Mouse (Mus musculus) gastrocnemius, postnatal 36 days (tissue): ENCODE results near the gene Gm11114. TPM values are rescaled to one million over a fixed set of nuclear protein-coding genes. Genes with fewer than 3 reads are reported as not detected.
A peak's percentile ranks its signal among the peaks of the same experiment; 100 is the strongest.

Experiments used
- DNase-seq, 2 experiments: peaks; one replicate each; pipeline ENCODE4 v3.0.0; 2022
- intact Hi-C: fragments of 180-260 bp; cut with DNase I; formaldehyde crosslinking; loops from one replicate; pipeline ENCODE4 v1.15.1; 2025
- long read RNA-seq, 2 experiments: library from polyadenylated mRNA; stranded (forward); transcript quantifications; one replicate each; pipeline ENCODE4 v2.0.0; 2021
- total RNA-seq, 2 experiments: library from RNA; stranded (reverse); gene quantifications; 2 replicates each; pipeline ENCODE4 v1.2.3; 2021

Gene Gm11114
- not detected for total RNA-seq
- long read RNA-seq, experiment 1 = 0 reads
- long read RNA-seq, experiment 2 = 0 reads

DNA sequence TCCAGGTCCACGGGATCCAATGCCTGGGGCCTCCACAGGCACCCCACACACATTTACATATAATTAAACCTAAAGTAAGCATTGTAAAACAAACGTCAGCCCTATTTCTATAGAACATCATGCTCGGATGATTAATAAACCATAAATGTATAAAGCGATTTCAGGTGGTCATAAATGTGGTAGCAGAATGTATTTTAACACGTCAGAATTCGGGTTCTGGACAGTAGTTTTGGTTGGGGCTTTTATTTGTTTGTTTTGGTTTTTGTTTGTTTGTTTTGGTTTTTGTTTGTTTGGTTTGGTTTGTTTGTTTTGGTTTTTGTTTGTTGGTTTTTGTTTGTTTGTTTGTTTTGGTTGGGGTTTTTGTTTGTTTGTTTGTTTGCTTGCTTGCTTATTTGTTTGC, at the start of gene Gm11114:
Gm11114 (plus strand) TSS at position 301 of the 400 bp plus-strand sequence.
- intact Hi-C loops = no loop called here
- DNase-seq = no peak

DNA sequence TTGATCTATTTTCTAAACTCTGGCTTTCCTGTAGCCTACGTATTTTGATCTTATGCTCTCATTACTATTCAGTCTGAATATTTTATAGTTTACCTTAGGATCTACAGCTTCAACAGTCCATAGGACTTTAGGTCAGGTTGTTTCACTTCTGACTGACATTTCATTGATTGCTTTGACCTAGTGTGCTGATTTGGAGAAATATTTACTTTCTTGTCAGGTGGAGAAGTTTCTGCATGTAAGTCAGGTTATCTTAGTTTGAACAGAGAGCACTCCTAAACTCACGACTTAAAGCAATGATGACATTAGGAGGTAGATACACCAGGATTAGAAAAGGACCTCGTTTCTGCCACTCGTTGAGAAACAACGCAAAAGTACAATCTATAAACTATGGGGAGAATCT, 45.7 kb upstream of the Gm11114 start:
- intact Hi-C loops = no loop called here
- DNase-seq = no peak

- DNase-seq = no peak
- intact Hi-C loops = no loop called here
Observed at GRCm38 (mm10) chr9:85274114-85274513, 38.5 kb upstream of the Gm11114 start.

DNA sequence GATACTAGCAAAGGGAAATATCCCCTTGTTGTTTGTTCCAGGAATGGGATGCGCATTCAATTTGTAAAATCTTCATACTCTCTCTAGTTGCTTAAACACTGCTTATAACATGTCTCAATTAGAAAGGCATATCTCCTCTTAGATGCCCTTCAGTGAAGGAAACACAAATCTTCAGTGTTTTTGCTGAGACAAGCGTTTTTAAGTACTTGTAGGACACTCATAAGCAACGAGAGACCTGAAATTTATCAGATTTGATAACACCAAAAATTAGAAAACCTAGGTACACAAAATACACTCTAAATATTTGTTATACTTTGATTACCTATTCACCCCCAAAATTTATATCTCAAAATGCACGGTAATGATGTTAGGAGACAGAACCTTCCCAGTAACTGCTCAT, 9.7 kb upstream of the Gm11114 start:
- intact Hi-C loops = no loop called here
- DNase-seq = no peak

DNA sequence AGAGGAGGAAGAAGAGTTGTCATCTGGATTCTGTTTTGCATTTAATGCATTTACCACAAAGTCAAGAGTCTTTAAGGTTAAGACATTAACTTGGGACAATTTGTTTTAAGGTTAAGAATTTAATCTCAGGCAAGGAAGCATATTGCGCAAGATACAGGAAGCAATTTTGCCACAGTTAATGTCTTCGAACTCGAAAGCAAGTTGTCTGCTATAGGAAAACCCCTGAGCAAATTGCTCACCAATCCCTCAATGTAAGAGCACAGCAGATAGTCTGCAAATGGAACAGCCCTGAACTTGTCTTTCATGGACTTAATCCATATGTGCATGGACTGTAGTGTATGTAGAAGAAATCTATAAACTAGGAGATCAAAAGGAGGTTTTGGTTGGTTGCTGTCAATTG, 9.2 kb upstream of the Gm11114 start:
- DNase-seq = no peak
- intact Hi-C loops = no loop called here

DNA sequence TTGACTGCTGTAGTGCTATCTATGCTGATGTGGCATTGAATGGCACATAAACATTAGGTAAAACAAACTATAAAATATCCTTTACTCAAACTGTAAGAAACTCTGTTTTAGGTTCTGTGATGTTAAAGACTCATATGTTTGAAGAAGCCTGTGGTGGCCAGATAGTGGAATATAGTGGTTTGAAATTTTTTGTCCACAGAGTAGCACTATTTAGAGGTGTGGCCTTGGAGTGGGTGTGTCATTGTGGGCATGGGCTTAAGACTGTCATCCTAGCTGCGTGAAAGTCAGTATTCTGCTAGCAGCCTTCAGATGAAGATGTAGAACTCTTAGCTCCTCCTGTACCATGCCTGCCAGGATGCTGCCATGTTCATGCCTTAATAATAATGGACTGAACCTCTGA, 3.5 kb downstream of the Gm11114 start:
- intact Hi-C loops = no loop called here
- DNase-seq = no peak

DNA sequence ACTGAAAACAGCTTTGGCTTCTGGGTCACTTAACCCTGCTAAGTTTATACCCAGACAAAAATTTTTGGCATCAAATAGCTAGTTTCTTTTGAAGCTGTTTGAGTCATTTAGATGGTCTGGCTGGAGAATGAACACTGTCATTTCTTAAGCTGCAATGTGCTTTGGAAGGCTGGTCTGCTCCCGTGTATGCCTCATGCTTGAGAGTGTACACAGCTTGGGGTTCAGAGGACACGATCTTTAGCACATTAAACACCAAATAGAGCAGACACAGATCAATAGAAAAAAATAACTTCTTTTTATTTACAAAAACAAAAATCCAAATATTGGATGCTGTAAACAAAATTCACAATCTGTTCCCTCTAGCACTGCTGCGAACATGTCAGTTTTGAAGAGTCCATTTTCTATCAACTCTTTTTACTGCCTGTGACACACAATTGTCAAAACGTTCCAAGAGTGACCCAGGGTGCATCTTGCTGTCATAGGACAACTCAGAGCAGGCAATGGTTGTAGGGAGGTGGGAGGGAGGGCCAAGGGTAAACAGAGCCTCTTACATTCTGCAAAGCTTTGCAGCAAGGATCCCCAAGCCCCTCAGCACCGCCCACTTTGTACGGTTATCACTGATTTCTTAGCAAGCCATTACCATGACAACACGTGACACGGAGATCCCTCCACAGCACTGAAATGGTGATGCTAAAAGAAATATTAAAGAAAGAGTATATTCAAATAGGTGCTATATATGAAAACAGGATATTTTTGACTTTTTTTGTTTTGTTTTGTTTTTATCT, 7.8 kb downstream of the Gm11114 start:
- DNase-seq = no peak
- intact Hi-C loops = loop anchor here (10.0 kb wide), 1 partner anchor 856 kb away; no protein-coding TSS in a partner anchor

- intact Hi-C loops = loop anchor here (10.0 kb wide), 1 partner anchor 860 kb away; no protein-coding TSS in a partner anchor
- DNase-seq = no peak
Observed at GRCm38 (mm10) chr9:85324158-85324875, 11.7 kb downstream of the Gm11114 start.

DNA sequence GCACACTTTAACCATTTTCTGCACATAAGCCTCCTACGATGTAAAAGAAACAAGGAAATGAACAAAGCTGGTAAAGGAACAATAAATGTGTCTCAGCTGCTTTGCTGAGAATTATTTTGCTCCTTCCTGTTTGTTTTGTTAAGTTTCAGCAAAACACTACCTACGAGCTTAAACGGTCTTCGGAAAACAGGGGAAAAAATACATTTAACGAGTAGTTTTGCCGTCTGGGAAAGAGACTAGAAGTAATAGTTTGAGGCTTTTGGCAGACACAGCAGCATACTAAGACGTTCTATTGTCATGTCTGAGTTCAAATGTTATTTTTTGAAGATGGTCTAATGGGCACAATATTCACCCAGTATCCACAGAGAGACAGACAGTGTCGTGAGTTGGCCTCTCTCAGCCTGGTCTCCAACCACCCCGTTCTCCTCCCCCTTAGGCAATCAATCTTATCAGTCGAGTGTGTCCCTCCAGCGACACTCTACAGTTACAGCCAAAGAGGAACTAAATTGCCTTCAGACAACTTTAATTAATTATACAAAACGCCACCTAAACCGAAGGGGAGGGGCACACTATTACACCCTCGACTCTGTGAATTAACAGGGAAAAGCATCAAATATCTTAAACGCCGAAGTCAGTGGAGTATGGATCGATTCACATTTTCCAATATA, 12.8 kb downstream of the Gm11114 start:
- intact Hi-C loops = loop anchor here (10.0 kb wide), 1 partner anchor 861 kb away; no protein-coding TSS in a partner anchor
- no peak for DNase-seq

DNA sequence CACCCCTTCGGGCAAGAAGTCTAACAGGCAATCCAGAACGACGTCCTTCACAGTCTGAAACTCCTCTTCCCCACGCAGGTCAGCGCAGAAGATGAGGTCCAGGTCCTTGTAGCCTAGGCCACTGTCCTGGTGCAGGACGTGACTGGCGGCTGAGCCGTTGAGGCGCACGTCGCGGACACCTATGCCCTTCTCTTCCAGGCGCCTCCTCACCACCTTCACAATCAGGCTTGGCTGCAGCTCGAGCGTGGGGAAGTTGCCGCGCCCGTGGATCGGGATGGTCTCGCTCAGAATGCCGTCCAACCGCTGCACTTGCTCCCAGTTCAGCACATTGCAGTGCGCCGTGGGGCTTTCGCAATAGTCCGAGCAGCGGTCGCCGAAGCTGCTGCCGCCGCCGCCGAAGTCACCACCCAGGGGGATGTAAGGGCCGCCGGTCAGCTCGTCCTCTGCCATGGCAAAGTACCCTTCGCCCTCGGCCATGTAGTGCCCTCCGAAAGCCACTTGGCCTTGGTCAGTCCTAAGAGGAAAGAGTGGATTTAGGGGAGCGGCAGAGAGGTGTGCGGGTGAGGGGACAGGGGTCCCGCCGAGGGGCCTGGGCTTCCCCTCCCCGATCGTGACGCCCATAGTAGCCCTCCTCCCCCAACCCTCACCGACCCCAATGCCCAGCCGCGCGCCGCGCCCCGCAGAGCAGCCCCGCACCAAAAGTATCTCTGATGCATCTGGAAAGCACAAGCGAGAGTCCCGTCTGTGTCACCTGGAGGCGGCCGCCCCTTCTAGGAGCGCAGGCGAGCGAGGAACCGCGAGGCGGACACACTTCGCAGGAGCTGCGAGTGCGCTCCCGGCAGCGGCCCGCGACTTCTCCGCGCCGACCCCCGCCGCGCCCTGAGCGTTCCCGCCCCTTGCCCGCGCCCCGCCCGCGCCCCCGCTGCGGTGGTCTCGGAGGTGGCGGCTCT, 14.0 kb downstream of the Gm11114 start:
- peak; percentile 28 to 41 for DNase-seq
- intact Hi-C loops = loop anchor here (10.0 kb wide), 1 partner anchor 862 kb away; no protein-coding TSS in a partner anchor

DNA sequence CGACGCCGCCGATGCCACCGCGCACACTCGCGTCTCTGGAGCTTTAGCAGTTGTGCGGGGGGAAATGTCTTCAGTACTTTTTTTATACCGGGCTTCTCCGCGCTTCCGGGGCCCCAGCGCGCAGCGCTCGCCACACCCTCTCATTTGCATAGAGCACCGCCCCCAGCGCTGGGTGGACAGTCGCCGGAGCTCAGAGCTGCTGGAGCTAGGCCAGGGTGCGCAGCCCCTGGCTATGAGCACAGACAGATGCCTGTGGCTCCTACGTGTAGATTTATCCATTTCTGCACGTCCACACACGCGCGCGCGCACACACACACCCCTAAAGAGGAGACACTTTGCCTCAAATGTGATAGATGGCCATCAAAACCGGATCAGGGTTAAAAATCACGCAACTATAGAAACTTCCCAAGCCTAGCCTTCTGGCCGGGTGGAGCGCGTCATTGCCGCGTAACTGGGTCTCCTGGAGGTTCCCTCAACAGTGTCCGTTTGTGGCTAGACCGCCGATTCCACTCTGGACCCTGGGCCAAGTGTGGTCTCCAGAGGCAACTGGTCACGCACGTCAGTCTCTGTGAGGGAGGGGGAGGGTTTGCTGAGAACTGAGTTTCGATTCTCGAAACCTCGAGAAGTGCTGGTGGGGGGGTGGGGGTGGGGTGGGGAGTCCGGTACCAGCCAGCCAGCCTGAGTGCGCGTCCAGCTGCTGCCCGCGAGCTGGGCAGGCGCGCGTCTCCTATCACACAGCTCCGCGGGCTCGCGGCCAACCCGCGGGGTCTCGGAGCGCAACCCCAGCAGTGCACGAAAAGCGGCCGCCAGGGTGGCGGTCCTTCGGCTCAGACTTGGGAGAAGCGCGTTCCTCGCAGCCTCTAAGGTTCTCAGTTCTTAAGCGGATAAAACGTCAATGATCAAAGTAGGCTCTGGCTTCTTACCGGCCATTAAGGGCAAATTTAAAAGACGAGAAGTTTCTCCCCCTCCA, 15.0 kb downstream of the Gm11114 start, which contains the start of gene Tent5a:
Tent5a (minus strand) TSS at position 107 of the 970 bp plus-strand sequence.
- intact Hi-C loops = loop anchor here (10.0 kb wide), 1 partner anchor 863 kb away; no protein-coding TSS in a partner anchor
- peak; percentile 77 to 80 for DNase-seq

- intact Hi-C loops = loop anchor here (10.0 kb wide), 1 partner anchor 863 kb away; no protein-coding TSS in a partner anchor
- peak; percentile 82 to 92 for DNase-seq
Observed at GRCm38 (mm10) chr9:85328259-85328658, 15.7 kb downstream of the Gm11114 start.

DNA sequence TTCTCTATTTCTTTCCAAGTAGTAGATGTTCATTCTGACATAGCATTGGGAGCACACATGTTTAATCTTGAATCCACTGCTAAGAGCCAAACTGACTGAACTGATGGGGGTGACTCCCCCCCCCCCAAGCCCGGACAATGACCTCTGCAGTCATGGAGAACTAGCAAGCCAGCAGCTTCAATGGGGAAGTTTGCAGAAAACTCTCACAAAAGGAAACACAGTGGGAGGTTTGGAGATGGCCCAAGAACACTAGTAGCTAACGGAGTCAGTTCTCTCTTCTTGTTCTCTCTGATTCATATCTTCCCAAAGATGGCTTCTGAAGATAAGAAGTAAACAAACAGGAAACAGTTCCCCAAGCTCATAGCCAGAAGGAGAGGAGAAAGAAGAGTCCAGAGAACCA, 18.9 kb downstream of the Gm11114 start:
- intact Hi-C loops = no loop called here
- DNase-seq = no peak

DNA sequence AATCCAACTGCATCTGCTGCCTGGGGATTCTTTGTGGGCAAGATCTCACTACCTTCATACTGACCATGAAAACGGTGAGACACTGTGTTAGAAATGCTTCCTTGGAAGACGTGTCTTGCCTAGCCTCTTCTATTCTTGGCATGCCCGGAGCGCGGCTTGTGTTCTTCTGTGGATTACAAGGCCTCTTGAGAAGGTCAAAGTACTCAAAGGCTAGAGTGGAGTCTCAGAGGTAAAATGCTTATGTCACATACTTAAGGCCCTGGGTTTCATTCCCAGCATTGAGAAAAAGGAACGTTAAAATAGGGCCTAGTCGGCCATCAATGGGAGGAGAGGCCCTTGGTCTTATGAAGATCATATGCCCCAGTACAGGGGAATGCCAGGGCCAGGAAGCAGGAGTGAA, 23.5 kb downstream of the Gm11114 start:
- no peak for DNase-seq
- intact Hi-C loops = no loop called here

- intact Hi-C loops = no loop called here
- DNase-seq = no peak
Observed at GRCm38 (mm10) chr9:85340303-85340702, 27.7 kb downstream of the Gm11114 start.

DNA sequence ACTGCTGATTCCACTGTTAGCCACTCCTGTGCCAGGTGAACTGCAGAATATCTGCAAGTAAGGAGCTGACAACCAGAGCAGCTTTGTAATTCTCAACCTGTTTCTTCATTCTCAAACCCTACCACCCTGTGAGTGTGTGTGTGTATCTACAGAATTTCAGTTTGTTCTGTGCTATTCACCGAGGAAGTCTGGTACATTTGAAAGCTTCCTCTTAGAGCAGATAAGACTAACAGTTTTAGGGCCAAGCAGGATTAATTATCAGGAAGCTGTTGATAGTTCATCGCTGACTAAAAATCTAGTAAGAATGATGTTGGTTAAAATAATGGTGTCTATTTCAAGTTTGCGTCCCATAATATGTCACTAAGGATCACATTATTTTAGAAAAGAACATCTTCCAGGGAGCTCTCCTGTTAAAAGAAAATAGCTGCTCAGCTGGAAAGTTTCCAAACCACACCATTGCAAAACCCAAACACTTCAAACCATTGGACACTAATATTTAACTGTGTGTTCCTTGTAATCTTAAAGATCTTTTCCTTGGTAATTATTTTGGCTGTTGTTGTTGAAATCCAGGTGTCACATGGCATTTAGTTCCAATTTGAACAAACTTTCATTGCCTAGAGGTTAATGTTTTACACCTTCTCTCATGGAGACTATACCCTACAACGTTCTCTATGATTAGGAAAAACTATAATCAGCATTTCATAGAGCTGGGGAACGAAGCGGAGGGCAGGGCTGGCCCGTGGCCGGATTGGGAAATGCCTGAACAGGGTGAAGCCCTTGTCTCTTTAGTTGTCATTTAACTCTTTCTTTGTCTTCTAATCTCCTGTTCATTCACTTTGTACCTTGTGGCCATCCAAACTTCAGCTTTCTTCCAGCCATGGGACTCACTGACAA, 30.6 kb downstream of the Gm11114 start:
- DNase-seq = no peak
- intact Hi-C loops = no loop called here

DNA sequence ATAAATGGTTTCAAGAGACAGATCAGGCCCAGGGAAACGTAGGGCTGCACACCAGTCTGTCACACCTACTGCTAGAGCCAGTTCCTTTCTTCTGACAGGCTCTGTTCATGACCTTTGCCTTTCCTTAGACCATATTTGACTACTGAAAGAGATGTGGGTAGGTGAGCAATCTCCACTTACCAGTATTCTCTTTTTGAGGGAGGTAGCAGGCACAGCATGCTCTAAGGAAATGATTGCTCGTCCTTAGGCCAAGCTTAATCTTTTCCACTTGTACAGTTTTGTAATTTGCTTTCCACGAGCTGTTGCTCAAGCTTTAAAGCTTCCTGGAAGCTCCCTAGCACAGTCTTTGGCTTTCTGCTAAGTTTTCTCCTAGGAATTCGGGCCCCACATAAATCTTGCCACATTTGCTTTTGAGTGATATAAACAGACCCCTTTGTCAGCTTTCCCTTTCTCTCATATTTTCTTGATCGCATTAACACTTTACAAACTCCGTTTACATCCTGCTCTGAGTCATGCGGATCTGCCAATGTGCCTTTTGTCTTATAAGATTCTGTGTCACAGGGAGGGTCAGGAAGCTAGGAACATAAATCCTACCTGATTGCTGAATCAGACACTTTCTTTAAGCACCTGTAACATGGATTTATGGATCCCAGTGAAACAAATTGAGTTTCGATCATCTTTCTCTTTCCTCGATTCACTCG, 35.4 kb downstream of the Gm11114 start:
- intact Hi-C loops = no loop called here
- DNase-seq = no peak
